In the genomic region with DNA sequence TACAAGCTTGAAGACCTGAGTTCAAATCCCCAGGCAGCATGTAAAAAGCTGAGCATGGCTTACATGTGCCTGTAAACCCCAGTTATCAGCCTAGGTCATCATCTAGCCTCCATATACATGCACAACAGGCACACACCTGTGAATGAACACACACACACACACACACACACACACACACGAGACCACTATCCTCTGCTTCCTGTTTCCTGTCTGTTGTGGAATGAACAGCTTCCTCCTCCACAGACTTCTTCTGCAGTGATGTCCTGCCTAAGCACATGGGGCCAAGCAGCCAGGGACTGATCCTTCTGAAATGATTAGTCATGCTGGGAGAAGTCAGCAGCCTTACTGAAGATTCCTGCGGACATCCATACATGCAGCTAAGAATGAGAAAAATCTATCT, we compare ENCODE assay signal across 14 mouse cellular contexts.
"Had no signal": no experiment of that assay in that cellular context is flagged by ENCODE, and none has a peak within 500 bp of the region (broad histone marks: within the 10 kb centered on the region; RNA-seq: fewer than 3 reads in every experiment).

No protein-coding gene starts in this region.

- DNase-seq: liver, embryonic 13.5 days; liver, postnatal 0 days; lung, adult 2 months had no signal

- H3K27ac ChIP-seq: liver, embryonic 13.5 days; liver, embryonic 15.5 days; lung, embryonic 15.5 days; macrophage; midbrain, embryonic 13.5 days; midbrain, embryonic 15.5 days; neural tube, embryonic 12.5 days had no signal

- H3K9ac ChIP-seq: liver, embryonic 13.5 days; liver, embryonic 15.5 days; liver, postnatal 0 days; lung, embryonic 15.5 days; midbrain, embryonic 13.5 days; midbrain, embryonic 15.5 days; neural tube, embryonic 12.5 days had no signal

- H3K4me2 ChIP-seq: liver, embryonic 11.5 days; liver, embryonic 13.5 days; liver, embryonic 15.5 days; lung, embryonic 15.5 days; midbrain, embryonic 11.5 days; midbrain, embryonic 13.5 days; midbrain, embryonic 15.5 days; neural tube, embryonic 12.5 days had no signal

- H3K4me1 ChIP-seq: liver, embryonic 13.5 days; liver, embryonic 15.5 days; lung, embryonic 15.5 days; midbrain, embryonic 13.5 days; midbrain, embryonic 15.5 days; neural tube, embryonic 12.5 days had no signal

- H3K27me3 ChIP-seq: liver, embryonic 13.5 days; liver, embryonic 15.5 days; lung, embryonic 15.5 days; midbrain, embryonic 13.5 days; midbrain, embryonic 15.5 days; neural tube, embryonic 12.5 days had no signal

- ATAC-seq: liver, postnatal 0 days; lung, postnatal 0 days; midbrain, embryonic 13.5 days; midbrain, embryonic 15.5 days had no signal

- H3K9me3 ChIP-seq: liver, embryonic 13.5 days; liver, embryonic 15.5 days; lung, embryonic 15.5 days; megakaryocyte, embryonic 14.5 days; midbrain, embryonic 13.5 days; midbrain, embryonic 15.5 days; neural tube, embryonic 12.5 days had no signal

- H3K4me3 ChIP-seq: liver, embryonic 13.5 days; liver, embryonic 15.5 days; lung, embryonic 15.5 days; megakaryocyte, embryonic 14.5 days; midbrain, embryonic 13.5 days; midbrain, embryonic 15.5 days; myocyte; neural tube, embryonic 12.5 days had no signal

- H3K36me3 ChIP-seq: liver, embryonic 13.5 days; liver, embryonic 15.5 days; lung, embryonic 15.5 days; midbrain, embryonic 13.5 days; midbrain, embryonic 15.5 days; neural tube, embryonic 12.5 days had no signal
